Mouse (Mus musculus) kidney, adult 8-10 months (tissue): ENCODE results near the gene Vav3.

Experiments used
- DNase-seq, 2 experiments: peaks; one replicate each; pipeline ENCODE4 v3.0.0; 2022

The Vav3 gene

DNA sequence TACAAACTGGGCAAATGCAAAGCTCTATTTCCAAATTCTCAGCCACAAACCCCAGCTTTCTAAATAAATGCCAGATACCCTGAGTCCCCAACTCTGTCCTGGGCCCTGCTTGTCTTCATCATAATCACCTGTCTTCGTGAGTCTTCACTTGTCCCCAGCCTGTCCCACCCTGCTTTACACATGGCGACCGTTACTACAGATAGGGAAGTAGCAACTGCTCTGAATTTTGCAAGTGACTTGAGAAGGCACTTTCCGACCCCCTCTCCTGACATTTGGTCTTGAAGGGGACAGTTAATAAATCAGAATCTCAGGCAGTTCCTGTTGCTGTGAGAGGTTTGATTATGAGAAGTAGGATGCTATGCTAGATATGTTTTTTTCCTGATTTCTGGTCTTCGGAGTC lies 13.4 kb downstream of the Vav3 start:
- no peak for DNase-seq

DNA sequence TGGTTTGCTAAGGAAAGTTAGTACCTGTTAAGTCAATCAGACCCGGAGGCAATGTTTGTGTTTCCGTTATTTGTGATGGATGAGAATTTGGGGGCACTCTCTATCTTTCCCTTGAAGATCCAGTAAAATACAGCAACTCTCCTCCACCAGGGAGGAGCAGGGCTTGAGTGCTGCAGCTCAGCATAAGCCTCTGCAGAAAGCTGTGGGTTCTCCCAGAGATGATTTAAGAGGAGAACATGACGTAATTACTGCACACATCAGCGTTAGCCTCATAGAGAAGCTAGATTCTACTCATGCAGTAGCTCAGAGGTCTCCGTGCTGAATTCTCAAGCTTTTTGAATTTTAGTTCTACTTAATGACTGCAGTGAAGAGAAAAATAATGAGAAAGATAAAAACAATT lies 14.7 kb downstream of the Vav3 start:
- DNase-seq: no peak

DNA sequence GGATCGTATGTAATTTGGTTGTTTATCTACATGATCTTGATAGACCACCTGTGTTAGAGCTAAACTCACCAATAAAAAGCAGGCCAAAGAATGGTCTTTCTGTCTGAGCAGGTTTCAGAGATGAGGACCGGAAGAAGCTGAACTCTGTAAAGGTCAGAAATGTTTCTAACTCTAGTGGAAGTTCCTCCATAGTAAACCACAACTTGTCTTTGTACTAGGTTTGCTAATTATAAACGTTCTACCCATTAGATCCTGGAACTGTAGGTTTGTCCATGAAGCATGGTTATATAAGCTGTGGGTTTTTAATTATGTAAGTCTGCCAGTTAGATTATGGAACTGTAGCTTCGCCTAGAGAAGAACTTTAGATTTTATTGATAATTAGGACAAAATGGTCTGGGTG lies 20.3 kb downstream of the Vav3 start:
- no peak for DNase-seq

DNA sequence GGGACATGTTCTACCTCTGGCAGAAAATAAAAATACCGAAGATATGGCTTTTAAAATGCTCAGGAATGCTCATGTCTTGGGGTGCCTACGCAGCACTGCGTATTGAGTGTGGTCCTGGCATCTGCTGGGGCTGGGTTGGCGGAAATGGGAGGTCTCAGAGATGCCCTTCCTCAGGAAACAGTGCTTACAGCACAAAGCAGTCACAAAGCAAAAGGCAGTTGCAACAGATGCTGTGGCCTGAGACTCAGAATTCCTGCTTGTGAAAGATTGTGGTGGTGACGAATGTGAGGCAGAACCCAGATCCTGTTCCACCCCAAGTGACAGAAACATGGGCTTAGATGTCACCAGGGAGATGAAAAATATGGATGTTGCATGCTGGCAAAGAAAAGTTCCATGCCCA lies 21.4 kb downstream of the Vav3 start:
- peak in 1 of 2 experiments; percentile 21 for DNase-seq

DNA sequence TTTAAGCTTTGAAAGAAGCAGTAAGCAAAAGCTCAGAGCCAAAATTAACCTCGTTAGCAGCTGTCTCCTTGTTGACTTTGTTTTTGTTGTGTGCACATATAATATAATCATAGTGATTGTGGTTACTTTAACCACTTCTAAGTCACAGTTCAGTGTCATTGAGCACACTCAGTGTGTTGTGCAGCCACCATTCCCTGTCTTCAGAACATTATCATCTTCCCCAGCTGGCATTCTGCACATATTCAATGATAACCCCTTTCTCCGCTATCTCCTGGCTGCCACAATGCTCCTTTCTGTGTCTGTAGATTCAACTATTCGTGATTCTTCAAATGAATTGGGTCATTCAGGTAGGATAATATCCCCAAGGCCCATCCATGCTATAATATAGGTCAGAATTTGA lies 21.9 kb downstream of the Vav3 start:
- DNase-seq: no peak

DNA sequence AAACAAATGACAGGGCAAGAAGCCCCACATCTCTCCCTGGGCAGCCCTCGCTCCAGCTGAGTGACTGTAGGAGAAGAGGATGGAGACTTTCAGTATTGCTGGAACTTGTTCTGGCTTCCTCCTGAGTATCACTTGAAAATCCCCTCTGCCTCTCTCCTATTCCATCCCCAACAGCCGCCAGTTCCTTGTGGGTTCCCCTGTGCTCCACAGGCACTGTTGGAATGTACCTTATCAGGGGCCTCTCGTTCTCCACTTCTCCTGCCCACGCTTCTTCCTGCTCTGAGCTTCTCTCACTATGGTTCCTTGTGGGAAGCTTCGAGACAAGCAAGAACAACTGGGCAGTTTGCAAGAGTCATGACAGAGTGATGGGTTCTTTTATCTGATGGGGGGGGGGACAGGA lies 23.1 kb downstream of the Vav3 start:
- no peak for DNase-seq

DNA sequence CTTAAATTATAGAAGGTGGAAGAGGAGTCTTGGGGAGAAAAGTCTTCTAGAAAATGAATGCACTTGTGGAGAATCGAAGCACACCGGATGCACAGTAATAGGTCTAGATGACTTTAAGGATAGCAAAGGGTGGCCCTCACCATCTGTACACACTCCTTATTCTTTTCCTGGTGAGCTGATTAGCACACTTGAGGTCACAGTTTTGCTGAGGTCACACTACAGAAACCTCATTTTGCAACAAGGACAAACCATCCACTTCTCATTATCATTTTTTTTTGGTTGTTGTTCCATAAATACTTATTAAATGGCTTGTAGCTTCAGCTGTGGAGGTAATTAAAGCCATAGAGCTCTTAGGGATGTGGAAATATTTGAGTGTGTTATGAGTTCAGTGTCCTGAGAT lies 25.4 kb downstream of the Vav3 start:
- no peak for DNase-seq

DNA sequence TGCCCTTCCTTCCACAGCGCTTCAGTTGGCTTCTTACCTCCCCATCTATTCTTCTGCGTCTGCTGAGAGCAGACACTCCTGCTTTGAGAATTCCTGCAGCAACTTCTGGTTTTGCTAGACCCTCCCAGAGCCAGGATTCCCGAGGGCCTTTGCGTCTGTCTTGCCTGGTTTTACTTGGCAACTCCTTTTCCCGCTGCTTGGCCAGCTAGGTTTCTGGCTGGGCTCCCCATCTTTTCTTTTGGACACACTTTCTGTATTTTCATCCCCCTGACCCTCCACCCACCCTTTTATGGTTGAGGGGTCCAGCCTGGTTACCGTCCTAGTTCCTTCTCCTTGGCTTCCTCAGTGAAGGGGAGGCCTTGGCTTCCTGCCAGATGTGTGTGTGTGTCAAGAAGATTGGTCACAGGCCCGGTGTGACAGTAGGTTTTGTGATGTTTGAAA lies 26.0 kb downstream of the Vav3 start:
- DNase-seq: no peak

DNA sequence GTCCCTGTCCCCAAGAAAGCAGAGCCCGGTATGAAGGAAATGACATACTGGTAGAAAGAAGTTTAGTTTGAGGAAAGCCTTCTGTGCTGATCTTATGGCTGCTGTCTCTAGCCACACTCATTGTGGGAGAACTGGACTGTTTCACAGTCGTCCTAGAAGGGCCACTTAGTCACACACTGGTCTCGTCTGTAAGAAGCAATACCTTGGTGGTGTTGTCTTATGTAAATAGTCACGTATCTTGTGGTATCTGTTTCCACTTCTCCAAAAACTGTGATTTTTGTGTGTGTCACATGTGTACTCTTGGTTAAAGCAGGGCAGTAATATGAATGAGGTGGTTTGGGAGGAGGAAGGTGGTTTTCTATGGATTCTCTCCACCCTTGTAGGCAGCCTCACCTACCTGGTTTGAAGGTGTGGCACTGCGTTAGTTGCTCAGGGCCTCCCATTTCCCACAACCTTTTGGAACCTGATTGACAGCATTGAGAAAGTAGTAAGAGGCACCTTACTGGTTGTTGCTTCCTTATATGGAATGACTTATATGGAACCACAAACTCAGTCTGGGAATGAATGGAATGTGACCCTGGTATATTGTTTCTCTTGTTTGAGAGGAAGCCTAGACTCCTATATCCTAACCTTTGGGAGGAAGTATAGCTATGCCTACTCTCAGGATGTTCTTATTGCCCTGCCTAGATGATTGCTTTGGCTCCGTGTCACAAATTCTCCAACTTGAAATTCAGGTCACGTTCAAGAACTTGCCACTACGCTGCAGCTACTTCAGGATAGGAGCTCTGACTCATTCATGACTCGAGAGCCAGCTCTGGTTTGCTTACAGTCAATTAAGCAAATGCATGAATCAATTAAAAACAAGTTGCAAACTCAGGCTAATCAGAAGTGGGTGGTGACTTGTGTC lies 28.2 kb downstream of the Vav3 start:
- DNase-seq: peak; percentile 24 to 28

DNA sequence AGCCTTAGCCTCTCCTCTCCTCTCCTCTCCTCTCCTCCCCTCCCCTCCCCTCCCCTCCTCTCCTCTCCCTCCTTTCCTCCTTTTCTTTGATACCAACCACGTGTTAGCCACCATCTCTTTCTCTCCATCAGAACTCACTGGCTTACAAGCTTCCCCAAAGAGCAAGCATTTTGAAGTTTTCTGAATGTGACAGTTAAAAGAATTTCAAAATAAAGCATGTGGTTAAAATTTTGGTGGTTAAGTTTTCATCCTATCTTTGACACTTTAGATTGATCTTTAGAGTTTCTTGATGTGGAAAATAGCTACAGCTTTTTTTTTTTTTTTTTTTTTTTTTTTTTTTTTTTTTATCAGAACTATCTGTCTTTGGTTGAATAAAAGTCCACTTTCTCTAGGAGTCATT lies 31.1 kb downstream of the Vav3 start:
- no peak for DNase-seq

DNA sequence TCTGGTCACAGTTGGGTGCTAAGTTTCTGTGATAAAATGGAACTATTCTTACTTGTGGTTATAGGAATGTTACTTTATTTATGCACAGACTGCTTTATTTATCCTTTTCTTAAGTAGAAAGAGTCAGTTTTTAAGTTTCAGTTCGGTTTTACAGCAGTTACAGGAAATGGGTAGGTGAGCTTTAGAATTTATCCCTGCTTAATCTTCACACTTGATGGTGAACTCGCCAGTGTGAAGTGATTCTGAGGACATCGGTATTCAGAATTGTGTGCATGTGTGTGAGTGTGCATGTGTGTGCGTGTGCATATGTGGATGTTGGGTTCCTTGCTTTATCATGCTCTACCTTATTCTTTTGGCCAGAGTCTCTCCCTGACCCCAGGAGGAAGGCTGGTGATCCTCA lies 32.2 kb downstream of the Vav3 start:
- no peak for DNase-seq

DNA sequence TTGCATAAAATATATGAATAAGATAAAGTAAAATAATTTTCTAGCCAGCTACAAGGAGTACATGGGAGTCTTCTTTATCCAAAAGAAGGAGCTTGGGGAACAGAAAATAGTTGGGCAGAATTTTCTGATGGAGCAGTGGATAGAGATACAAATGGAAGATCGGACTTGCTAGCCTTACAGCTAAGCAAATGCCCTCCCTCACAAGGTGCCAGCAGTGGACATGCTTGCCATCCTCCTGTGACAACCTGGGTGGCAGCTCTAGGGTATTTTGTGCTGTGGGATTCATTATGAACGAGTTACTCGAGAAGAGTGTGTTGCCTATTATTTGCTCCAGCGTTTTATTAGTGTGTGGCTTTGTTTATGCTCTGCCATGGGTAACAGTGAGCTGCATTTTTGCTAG lies 37.8 kb downstream of the Vav3 start:
- DNase-seq: no peak

DNA sequence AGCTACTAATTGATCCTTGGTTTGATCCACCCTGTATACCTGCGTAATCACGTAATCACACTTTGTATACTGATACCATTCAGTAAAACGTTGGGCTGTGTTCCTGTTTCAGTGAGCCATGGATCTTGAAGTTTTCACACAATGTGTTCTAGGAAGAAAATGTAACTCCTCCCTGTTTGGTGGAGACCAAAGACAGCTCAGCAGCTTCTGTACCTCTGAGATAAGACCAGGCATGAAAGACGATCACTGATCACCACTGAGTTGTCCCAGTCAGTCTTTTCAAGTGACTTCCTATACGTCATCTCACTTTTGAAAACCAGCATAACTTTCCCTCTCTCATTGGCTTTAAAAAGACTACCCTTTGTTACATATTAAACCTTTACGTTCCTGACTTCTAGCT lies 38.2 kb downstream of the Vav3 start:
- DNase-seq: no peak

DNA sequence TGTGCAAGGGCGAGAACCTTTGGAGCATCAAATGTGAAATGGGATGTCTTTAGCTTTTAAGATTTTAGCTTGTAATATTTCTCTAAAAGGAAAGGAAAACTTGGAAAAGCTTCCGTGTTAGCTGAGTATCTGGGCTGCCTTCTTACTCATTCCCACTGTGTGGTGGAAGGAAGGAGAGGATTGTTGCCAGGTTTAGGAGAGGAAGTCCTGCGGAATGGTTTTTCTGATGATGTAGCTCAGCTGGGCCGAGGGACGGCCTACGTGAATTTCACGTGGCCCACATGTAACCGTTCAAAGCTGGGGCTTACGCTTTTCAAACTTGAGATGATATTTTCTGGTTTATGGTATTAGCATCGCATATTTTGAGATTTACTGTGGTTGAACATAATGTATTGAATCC lies 48.3 kb downstream of the Vav3 start:
- DNase-seq: no peak

DNA sequence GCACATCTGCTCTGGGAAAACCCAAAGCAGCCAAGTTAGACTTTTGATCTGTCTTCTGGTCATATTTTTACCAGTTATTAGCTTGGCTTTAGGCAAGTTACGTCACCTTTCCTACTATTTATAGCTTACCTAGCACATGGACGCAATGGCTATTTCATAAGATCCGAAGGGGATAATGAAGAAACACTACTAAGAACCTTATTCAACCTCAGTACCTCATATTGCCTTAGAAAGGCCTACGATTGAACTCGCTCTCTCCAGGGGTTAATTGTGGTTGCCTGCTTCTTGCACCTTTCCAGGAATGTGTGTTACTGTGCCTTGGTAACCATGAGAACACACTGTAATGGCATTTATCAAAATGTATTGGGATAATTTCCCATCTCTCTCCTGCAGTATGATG lies 61.1 kb downstream of the Vav3 start:
- DNase-seq: no peak

DNA sequence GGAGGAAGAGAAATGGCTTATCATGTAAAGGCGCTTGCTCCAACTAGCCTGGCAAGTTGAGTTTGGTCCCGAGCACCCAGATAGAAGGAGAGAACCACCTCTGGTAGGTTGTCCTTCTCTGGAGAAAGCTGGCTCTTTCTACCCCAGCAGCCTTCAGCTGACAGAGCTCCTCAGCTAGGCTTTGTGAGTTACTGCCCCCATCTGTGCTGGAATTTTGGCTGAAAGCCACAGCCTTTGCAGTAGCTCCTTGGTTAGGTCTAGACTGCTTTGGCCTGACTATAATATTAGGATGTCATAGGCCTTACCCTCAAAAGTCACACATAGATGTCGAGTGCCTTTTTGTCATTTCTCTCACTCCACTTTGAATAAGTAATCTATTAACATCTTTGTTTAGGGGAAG lies 70.8 kb downstream of the Vav3 start:
- no peak for DNase-seq

DNA sequence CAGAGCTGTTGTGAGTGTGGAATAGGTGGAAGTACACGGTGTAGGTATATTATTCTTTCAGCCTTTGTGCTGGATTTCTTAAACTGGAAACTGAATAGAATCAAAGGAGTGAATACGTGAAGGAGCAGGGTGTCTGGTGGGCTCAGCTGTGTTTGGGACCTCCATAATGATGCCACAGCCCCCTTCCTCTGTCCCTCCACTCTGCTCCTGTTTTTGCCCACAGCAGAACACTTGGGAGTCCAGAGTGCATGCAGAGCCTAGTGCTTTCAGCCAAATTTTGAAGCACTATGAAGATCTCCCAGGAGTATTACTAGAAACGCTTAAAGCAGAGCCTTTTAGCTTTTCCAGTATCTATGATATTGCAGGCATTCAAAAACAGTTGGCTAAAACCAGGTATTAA lies 80.0 kb downstream of the Vav3 start:
- DNase-seq: no peak

DNA sequence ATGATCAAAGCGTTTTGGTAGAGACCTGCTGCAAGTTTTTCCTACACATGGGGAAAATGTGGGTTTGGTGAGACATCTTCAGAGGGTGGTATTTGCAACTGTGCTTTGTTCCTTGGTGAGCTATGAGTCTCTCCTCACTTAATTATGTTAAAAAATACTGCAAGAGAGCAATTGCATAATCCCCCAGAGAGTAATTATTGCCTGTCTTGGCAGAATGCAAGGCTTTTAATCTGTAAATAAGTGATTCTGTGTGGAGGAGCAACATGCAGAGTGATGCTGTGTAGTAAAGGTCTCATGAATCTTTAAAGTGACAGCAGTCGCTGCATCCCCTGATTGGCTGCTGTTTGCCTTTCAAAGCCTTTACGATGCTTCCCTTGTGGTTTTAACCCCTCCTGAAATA lies 80.6 kb downstream of the Vav3 start:
- no peak for DNase-seq

DNA sequence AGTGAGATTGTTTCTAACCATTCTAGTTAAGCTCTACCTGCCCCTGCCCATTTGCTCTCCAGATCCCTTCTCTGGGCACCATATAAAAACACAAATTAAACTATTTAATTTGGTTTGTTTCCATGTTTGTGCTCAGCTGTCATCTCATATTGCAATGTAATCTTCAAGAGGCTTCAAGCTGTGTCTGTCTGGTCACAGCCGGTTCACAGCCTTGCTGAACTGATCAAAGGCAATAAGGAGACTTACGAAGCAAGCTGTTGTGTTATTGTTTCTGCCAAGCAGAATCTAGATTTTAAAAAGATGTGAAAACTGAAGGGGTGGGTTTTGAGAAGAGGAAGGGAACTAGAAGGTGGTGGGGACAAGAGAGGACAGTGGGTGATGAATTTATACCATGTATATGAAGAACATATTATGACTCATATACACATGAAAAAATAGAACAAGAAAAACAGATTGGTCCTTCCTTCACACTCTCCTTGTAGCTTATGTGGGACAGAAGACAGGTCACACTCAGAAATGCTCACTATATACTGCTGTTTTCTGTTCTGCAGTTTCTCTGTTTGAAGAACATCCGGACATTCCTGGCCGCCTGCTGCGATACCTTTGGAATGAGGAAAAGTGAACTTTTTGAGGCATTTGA lies 83.1 kb downstream of the Vav3 start:
- no peak for DNase-seq

DNA sequence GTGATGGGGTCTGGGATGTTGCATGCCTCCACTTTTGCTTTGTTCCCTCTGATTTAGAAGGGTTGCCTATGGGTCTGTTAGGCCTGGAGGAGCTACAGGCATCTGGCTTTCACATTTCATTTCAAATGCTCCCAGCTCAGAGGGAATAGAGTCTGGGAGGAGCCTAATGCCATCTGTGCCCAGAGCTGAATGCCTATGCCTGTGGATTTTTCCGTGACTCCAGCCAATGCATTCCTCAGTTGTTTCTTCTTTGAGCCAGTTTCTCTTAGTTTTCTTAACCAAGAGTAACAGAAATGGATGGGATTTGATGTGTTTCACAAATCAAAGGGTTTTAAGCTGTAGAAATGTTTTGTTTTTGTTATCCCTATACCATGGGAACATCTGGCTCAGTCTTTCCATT lies 90.8 kb downstream of the Vav3 start:
- DNase-seq: no peak

DNA sequence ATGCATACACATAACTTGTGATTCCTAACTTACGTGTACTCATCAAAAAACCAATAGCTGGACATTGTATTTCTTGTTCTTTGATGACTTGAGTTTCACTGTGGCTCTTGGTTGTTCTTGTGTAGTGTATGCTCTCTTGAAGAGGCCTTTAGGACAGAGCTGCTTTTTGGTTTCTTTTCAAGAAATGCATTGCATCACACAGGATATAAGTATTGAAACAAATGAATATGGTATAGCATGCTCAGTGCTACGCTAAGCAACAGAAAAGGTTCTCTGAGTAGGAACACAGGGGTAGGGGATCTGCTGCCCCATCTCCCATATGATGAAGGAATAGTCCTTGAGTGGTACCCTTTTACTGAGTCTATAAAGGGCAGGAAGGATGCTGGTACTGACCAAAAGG lies 98.1 kb downstream of the Vav3 start:
- DNase-seq: no peak

DNA sequence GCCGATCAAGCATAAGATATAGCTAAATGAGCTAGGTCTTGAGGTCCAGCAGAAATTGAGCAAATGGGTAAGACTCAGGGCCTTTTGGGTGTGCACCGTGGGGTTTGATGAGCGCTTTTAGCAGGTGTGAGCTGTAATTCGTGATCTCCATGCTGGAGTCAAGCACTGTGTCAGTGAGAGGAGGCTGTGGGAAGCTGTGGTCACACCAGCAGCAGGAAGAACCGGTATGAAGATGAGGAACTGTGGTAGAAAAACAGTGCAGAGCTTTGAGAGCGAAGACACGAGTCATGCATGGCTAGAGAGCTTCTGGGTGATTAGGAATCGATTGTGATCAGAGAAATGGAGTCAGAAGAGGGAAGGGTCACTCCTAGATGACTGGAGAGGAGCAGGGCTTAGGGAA lies 98.8 kb downstream of the Vav3 start:
- DNase-seq: no peak

DNA sequence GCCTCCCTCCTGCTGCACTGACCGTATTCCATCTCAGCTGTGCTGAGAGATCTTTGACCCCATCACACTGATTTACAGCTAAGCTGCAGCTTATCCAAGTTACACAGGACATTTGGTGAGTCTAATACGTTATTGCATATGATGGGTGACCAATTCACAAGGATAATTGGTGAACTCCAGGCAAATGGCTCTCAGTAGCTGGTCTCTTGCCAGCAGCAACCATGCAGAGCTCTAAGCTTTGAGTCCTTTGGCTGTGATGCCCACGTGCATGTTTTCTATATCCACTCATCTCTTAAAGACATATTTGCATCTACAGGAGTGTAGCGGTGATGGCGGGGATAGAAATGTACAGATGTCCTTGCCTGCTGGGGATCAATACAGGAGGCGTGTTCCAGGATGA lies 99.5 kb downstream of the Vav3 start:
- no peak for DNase-seq

DNA sequence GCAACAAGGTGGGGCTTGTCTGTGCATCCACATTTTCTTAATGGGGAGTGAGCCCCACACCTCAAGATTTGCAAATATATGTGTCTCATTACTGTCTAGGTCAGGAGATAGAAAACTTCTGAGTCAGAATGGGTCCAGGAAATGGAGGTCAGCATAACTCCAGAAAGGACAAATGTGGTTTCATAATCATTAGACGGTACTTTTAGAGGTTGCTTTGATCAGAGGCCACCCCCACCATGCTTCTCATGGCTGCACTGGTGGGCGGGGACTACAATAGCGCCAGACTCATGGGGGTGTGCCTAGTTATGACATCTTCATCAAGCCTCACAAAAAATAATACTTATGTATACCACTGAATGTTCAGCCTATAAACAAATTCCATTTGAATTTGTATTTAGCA lies 103.6 kb downstream of the Vav3 start:
- DNase-seq: no peak

DNA sequence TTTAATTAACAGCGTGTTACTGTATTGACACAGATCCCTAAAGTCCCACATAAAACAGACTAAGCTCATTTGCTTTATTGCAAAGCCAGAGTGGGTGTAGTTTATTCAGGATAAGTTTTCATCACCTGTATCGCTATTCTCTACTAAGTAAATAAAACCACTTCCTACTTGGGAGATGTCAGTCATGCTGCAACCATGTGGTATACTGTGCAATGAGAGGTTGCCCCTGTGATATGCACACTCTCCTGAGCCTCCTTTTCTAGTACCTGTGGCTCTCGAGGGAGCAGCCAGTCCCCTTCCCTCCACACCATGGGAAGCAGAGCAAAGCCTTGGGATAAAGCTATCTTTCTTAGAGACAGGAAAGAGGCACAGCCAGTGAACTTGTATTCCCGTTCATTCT lies 106.5 kb downstream of the Vav3 start:
- DNase-seq: no peak
